Mouse (Mus musculus) bone marrow, adult 2 months (tissue): ENCODE measurements around the gene Olfr698. TPM values are rescaled to one million over a fixed set of nuclear protein-coding genes. Genes with fewer than 3 reads are reported as not detected.
"Not testable (repeated sequence)": the region's sequence is repeated elsewhere in the genome, so short reads cannot be mapped to it uniquely, and the experiment has no call there.

Source experiments
- H3K27ac ChIP-seq: fragments of 200-500 bp; 2 replicates; pipeline ENCODE4 v1.5.1; 2012; ENCODE audit warnings: low read depth, mild to moderate bottlenecking, control low read depth, inconsistent platforms, low read length; ENCODE audit not compliant: control insufficient read depth, poor library complexity, insufficient read depth
- H3K4me1 ChIP-seq: fragments of 200-500 bp; 2 replicates; pipeline ENCODE4 v1.6.1; 2011; ENCODE audit warnings: low read length; ENCODE audit not compliant: control insufficient read depth, insufficient read depth
- H3K4me3 ChIP-seq: fragments of 200-500 bp; replicated peaks from 2 replicates; pipeline ENCODE3; 2011; ENCODE audit warnings: mild to moderate bottlenecking, low read depth, low read length, control low read depth; ENCODE audit not compliant: control insufficient read depth
- CTCF ChIP-seq: fragments of 200-500 bp; IDR thresholded peaks from 2 replicates; pipeline ENCODE4 v1.5.1; 2011; ENCODE audit warnings: low read length, control low read depth; ENCODE audit not compliant: control insufficient read depth, insufficient read depth
- POLR2A ChIP-seq: fragments of 200-500 bp; IDR thresholded peaks from 2 replicates; pipeline ENCODE4 v1.6.1; 2011; ENCODE audit warnings: low read depth, mild to moderate bottlenecking, control low read depth, low read length, borderline replicate concordance; ENCODE audit not compliant: control insufficient read depth
- WGBS: fragments of 180-500 bp; shearing (Covaris S2); methylation state at CpG from one replicate; pipeline ENCODE4 v1.1.7; 2018; 5-methylcytosine and 5-hydroxymethylcytosine counted together
- polyA plus RNA-seq: library from polyadenylated mRNA; stranded (reverse); fragments of >200 nt; gene quantifications from 2 replicates; pipeline ENCODE4 v1.2.4, GENCODE M21; 2011; ENCODE audit warnings: low replicate concordance; ENCODE audit not compliant: missing spikeins, insufficient read depth, insufficient read length

Gene Olfr698
- not detected in 2 replicates for polyA plus RNA-seq

DNA sequence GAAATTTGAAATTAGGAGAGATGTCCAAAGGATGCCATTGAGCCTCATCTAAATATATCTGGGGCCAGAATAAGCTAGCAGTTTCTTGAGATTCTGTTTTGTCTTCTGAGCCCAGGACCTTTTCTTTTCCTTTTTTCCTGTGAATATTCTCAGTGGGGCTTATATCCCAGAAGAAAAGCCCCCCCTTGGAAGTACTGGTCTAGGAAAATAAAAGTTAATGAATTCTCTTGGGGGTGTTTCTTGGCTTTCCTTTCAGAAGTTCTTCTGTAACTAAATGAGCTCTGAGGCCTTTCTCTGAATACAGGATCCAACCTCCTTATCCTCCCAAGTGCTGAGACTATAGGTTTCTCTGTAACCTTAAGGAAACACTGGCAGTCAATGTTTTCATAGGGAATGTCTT lies at the start of gene Olfr698:
TSS of gene Olfr698 (minus strand) at position 101 of the 400 bp plus-strand sequence.
- TF ChIP-seq POLR2A (no peak), CTCF (no peak)
- H3K4me3 ChIP-seq = no peak within 1 kb of the TSS
- H3K4me1 ChIP-seq = no peaks in the 10 kb centered on the region; the same call in 1 of the 2 replicates
- no peak within 1 kb of the TSS for H3K27ac ChIP-seq

DNA sequence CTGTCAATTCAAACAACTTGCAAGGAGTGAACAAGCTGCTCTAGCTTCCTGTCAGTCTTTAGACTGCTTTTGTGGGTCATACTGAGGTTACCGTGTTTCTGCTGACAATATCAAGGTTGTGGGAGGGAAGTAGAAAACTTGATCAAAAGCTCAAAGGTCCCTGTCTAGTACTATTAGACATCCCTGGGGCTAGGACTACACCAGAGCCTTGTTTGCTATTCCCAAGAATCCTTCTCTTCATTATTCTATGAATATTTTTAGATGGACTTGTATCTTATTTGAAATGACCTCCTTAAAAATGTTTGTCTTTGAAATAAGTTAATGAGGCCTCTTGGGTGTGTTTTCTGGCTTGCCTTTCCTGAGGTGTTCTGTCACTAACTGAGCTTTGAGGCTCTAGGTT lies 37.9 kb upstream of the Olfr698 start, which contains the start of gene Olfr699:
TSS of gene Olfr699 (minus strand) at position 101 of the 400 bp plus-strand sequence.
- TF ChIP-seq POLR2A (no peak), CTCF (no peak)
- Histone ChIP-seq H3K4me1 (no peaks in the 10 kb centered on the region), H3K4me3 (no peak within 1 kb of the TSS), H3K27ac (no peak within 1 kb of the TSS)
- 33% methylated on average over 1 of the region's 1 CpGs for WGBS

DNA sequence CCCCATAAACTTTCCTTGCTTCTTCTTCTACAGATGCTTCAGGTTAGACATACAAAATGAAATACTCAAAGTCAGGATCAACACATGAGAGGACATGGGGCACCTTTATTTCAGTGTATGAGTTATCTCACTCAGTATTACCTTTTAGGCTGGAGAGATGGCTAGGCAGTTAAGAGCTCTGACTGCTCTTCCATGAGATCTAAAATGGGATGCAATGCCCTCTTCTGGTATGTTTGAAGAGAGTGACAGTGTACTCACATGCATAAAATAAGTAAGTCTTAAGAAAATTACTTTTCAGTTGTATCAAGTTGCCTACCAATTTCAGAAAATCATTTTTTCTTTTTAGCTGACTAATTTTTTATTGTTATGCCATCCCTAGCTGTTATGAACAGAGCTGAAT lies 33.1 kb upstream of the Olfr698 start:
- Histone ChIP-seq H3K4me1 (no peaks in the 10 kb centered on the region), H3K4me3 (no peak overlapping the region), H3K27ac (no peak overlapping the region)
- TF ChIP-seq POLR2A (no peak), CTCF (no peak)

DNA sequence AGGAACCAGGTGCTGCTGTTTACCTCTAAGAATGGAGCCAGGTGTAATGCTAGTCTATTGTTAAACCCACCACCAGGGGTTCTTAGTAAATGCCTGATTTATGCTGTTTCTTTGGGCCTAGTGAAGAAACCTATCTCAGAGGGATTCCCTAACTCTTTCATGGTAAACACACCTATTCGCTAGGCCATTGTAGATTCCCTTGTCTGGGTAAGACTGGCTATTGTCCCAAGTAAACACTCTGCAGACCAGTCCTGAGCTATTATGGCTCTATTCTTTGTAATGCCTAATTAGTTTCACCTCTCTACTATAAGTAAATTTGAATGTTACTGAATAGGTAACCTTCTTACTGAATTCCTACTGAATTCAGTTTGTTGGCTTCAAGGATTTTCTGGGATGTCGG lies 5.8 kb upstream of the Olfr698 start:
- H3K4me3 ChIP-seq, H3K4me1 ChIP-seq, H3K27ac ChIP-seq: not testable (repeated sequence)
- WGBS = 88% methylated on average over 2 of the region's 2 CpGs

DNA sequence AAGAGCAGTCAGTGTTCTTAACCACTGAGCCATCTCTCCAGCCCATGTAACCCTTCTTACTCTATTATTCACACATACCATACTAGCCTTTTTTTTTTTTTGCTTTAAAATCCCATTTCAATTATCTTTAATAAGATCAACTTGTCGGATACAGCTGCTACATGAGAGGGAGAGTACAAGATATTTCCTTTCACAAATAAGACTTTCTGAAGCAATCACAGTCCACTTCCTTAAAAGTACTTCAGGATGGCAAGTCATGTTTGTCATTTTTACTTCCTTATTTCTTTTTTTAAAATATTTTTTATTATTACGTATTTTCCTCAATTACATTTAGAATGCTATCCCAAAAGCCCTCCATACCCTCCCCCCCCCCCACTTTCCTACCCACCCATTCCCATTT lies 3.6 kb upstream of the Olfr698 start:
- no peak overlapping the region for H3K27ac ChIP-seq
- WGBS = 23% methylated on average over 2 of the region's 2 CpGs
- no peak overlapping the region for H3K4me3 ChIP-seq
- H3K4me1 ChIP-seq = no peaks in the 10 kb centered on the region; the same call in 1 of the 2 replicates
- TF ChIP-seq POLR2A (no peak), CTCF (no peak)

DNA sequence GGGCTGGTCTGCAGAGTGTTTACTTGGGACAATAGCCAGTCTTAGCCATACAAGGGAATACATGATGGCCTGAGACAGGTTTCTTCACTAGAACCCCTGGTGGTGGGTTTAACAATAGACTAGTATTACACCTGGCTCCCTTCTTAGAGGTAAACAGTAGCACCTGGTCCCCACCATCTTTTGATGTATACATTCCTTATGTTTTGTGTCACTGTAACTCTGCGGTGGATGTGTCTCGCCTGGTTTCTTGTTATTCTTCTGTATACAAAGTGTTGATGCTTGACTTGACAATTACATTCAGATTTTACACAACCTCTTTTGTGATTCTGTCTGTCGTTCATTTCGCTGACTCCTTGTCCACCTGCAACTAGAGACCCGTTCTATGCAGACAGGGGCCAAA lies 9.4 kb downstream of the Olfr698 start:
- 84% methylated on average over 5 of the region's 5 CpGs for WGBS
- TF ChIP-seq CTCF (no peak), POLR2A (no peak)
- H3K4me1 ChIP-seq = no peaks in the 10 kb centered on the region
- no peak overlapping the region for H3K27ac ChIP-seq
- no peak overlapping the region for H3K4me3 ChIP-seq

DNA sequence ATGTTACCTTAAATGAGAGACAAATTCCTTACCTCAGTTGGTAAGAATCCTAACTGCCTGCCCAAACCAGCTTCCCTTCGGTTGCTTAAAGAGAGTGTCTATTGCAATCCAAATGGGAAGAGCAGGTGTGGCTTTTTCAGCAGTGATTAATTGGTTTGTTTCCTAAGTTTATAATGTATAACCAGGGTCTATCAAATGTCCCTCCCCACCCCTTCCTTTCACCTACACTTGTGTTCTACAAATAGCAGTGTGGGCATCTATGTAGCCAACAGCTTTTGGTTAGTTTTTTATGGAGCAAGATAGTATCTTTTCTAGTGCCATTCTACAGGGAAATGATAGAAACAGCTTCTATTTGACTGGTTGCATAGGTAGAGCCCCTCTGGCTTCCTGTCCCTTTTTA lies 12.9 kb downstream of the Olfr698 start, which contains the start of gene Olfr697:
TSS of gene Olfr697 (minus strand) at position 101 of the 400 bp plus-strand sequence.
- no peak for TF ChIP-seq CTCF
- H3K27ac ChIP-seq = no peak within 1 kb of the TSS
- H3K4me1 ChIP-seq = no peaks in the 10 kb centered on the region
- no peak within 1 kb of the TSS for H3K4me3 ChIP-seq
- WGBS = 93% methylated on average over 1 of the region's 1 CpGs

DNA sequence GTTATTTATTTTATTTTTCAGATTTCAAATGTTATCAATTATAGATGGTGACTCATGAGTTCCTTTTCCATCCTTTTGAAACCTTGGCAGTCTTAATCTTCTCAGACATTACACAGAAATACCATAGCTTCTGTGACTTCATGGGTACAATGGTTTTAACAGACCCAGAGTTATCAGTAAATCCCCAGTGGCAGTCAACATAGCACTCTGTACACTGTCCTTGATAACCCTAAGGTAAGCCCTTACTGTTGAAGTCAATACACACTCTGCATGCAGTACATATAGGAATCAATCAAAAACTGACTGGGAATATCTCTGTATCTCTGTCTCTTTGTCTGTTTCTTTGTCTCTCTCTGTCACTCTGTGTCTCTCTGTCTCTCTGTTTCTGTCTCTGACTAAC lies 18.2 kb downstream of the Olfr698 start:
- H3K27ac ChIP-seq = no peak overlapping the region
- TF ChIP-seq POLR2A (no peak), CTCF (no peak)

DNA sequence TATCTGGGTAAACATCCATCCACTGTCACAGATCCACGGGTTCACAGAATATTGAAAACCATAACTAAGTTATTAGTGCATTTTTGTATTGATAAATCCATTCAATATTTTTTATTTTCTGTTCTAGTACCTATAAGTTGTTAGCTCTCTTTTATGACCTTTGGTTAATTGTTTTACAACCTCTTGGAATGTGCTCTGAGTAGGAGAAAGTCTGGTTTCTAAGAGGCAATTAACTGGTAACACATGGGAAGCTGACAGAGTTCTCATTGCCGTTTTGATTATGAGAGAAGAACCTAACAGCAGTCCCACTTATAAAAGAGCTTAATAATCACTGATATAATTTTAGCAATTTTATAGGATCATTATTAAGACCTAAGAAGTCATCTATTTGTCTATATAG lies 21.5 kb downstream of the Olfr698 start:
- TF ChIP-seq POLR2A = no peak
- H3K4me3 ChIP-seq = no peak overlapping the region
- WGBS = 61% methylated on average over 2 of the region's 2 CpGs

More for the DNA sequence above, 18.2 kb downstream of the Olfr698 start:
- no peak overlapping the region for H3K4me3 ChIP-seq
- no peaks in the 10 kb centered on the region for H3K4me1 ChIP-seq

DNA sequence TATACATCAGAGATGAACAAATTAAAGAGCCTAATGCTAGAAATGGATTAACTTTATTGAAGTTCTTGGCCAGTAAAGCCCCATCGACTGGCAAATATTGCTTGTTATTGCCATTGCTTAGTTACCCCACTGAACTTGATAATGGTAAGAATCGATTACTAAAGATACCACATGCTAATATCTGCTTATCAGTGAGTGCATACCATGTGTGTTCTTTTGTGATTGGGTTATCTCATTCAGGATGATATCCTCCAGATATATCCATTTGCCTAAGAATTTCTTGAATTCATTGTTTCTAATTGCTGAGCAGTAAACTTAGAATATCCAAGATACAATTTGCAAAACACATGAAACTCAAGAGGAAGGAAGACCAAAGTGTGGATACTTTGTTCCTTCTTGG lies 29.5 kb downstream of the Olfr698 start:
- not testable (repeated sequence) for H3K4me1 ChIP-seq, H3K4me3 ChIP-seq, H3K27ac ChIP-seq
- WGBS = 65% methylated on average over 2 of the region's 2 CpGs

More for the DNA sequence above, 21.5 kb downstream of the Olfr698 start:
- Histone ChIP-seq H3K4me1 (no peaks in the 10 kb centered on the region), H3K27ac (no peak overlapping the region)
